Mouse (Mus musculus) brain, embryonic 18.5 days (tissue): ENCODE data around the gene Clic1.
"Not testable (repeated sequence)": the region's sequence is repeated elsewhere in the genome, so short reads cannot be mapped to it uniquely, and the experiment has no call there.

Source experiments
- DNase-seq: peaks from one replicate; pipeline ENCODE4 v3.0.0-alpha.2; 2012; ENCODE audit warnings: low read depth, low spot score

Clic1 gene

GRCm38 (mm10) chr17:35049561-35050016 is at the start of gene Clic1:
Clic1 (plus strand) TSS chr17:35049966.
- no peak for DNase-seq

GRCm38 (mm10) chr17:35000717-35001451 is 48.9 kb upstream of the Clic1 start, which contains the start of gene Vars:
Vars (plus strand) TSS chr17:35000987.
- peak; percentile 60 for DNase-seq

GRCm38 (mm10) chr17:35001452-35002152 is 48.2 kb upstream of the Clic1 start:
- no peak for DNase-seq

- no peak for DNase-seq
These were observed 47.5 kb upstream of the Clic1 start for GRCm38 (mm10) chr17:35002153-35002865.

- DNase-seq = no peak
These were observed 46.5 kb upstream of the Clic1 start for GRCm38 (mm10) chr17:35003022-35003838.

- DNase-seq = no peak
These were observed 45.6 kb upstream of the Clic1 start for GRCm38 (mm10) chr17:35004075-35004717.

GRCm38 (mm10) chr17:35005158-35005557 is 44.6 kb upstream of the Clic1 start:
- no peak for DNase-seq

GRCm38 (mm10) chr17:35005902-35006301 is 43.9 kb upstream of the Clic1 start:
- DNase-seq = not testable (repeated sequence)

- no peak for DNase-seq
These were observed 42.3 kb upstream of the Clic1 start for GRCm38 (mm10) chr17:35007387-35007991.

- DNase-seq = no peak
These were observed 40.2 kb upstream of the Clic1 start for GRCm38 (mm10) chr17:35009586-35009985.

- DNase-seq = no peak
These were observed 38.3 kb upstream of the Clic1 start for GRCm38 (mm10) chr17:35011440-35011839.

GRCm38 (mm10) chr17:35012430-35012829 is 37.3 kb upstream of the Clic1 start:
- DNase-seq = no peak

- no peak for DNase-seq
These were observed 36.5 kb upstream of the Clic1 start for GRCm38 (mm10) chr17:35013221-35013620.

GRCm38 (mm10) chr17:35015296-35015695 is 34.5 kb upstream of the Clic1 start:
- DNase-seq = no peak

GRCm38 (mm10) chr17:35016376-35016775 is 33.4 kb upstream of the Clic1 start, which contains the start of gene Vwa7:
Vwa7 (plus strand) TSS chr17:35016579.
- DNase-seq = no peak

- DNase-seq = no peak
These were observed 32.7 kb upstream of the Clic1 start for GRCm38 (mm10) chr17:35016791-35017705.

- DNase-seq = no peak
These were observed 32.1 kb upstream of the Clic1 start for GRCm38 (mm10) chr17:35017706-35018030.

GRCm38 (mm10) chr17:35018171-35018570 is 31.6 kb upstream of the Clic1 start:
- DNase-seq = no peak

- no peak for DNase-seq
These were observed 29.9 kb upstream of the Clic1 start for GRCm38 (mm10) chr17:35019894-35020293.
